Mouse (Mus musculus): ENCODE data around the gene Hhipl2. TPM values are rescaled to one million over a fixed set of nuclear protein-coding genes. Genes with fewer than 3 reads are reported as not detected.
A peak's percentile ranks its signal among the peaks of the same experiment; 100 is the strongest.
"Not testable (repeated sequence)": the region's sequence is repeated elsewhere in the genome, so short reads cannot be mapped to it uniquely, and the experiment has no call there.

Hhipl2 gene
- polyA plus RNA-seq (2016; fragmentation: Nextera tagmentation; extraction: Ambion mirVana): 0.11 and 0.69 TPM in 2 replicates

DNA sequence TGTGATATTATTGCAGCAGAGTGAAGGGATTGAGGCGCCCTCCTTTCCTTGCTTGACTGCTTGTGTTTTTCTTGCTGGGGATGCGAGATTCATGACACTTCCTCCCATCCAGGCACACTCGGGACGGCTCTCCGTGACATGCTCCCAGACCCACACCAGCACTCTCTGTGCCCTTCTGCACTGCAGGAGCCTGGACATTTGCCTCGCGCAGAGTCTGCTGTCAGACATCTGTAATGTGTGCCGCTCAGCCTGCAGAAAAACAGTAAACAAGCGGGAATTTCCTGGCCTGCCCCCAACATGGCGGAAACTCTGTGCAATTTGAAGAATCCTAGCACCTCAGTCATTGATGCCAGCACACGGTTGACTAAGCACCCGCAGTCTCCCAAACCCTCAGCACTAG, at the start of gene Hhipl2:
Hhipl2 (plus strand) TSS at position 343 of the 400 bp plus-strand sequence.
- Histone ChIP-seq H3K9ac (replicated peaks) (no peak within 1 kb of the TSS), H3K36me3 (no peaks in the 10 kb centered on the region), H3K4me2 (replicated peaks) (no peak within 1 kb of the TSS), H3K4me3 (no peak within 1 kb of the TSS), H3K4me1 (no peaks in the 10 kb centered on the region), H3K27me3 (no peaks in the 10 kb centered on the region), H3K27ac (replicated peaks) (no peak within 1 kb of the TSS), H3K9me3 (no peaks in the 10 kb centered on the region)
- whole genome bisulfite sequencing: 87% methylated on average over 12 of the region's 12 CpGs
- ATAC-seq (ENCODE audit: low FRiP score, low read depth): no peak

DNA sequence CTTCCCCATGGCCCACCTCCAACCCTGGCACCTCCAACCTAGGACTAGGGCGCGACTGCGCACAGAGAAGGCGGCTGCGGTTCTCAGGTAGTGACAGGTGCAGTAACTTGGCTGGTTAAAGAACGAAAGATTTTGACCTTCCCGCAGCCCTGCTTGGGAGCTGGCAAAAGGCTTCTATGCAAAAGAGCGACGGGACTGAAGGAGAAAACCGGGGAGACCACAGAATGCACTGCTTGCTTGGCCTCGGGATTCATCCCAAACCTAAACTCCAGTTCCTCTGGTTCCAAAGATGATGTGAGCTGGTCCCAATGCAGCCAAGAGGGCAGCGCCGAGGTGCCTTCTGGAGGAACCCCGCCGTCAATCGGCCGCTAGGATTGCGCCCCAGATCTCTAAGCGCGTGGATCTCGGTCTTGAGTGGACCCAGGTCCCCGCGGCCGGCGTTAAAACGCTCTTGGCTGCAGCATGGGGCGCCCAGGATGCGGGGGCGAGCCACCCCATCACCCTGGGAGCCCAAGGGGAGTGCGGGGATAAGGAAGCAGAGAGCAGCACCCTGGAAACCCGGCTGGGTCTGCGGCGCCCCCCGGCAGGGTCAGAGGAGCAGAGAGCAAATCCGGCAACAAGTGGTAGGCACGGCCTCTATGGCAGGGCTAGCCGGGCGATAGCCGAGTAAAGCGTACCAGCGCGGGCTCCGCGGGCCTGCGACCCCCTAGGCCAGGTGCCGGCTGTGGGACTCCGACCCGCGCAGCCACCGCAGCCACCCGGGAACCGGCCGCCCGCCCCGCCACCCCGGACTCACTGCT, 49.2 kb upstream of the Hhipl2 start:
- H3K4me3 ChIP-seq: peak overlapping the region; percentile 93
- 2% methylated on average over 55 of the region's 56 CpGs for WGBS
- peak overlapping the region; percentile 69 for H3K27ac ChIP-seq (replicated peaks)
- H3K9ac ChIP-seq (replicated peaks): peak overlapping the region; percentile 89
- H3K4me2 ChIP-seq (replicated peaks): peak overlapping the region; percentile 95
- H3K9me3 ChIP-seq: no peaks in the 10 kb centered on the region
- peaks cover 18% of the 10 kb centered on the region for H3K4me1 ChIP-seq
- no peaks in the 10 kb centered on the region for H3K27me3 ChIP-seq
- ATAC-seq (ENCODE audit: low FRiP score, low read depth): peak; percentile 81
- H3K36me3 ChIP-seq: peaks cover 16% of the 10 kb centered on the region; the same call in 1 of the 2 replicates

DNA sequence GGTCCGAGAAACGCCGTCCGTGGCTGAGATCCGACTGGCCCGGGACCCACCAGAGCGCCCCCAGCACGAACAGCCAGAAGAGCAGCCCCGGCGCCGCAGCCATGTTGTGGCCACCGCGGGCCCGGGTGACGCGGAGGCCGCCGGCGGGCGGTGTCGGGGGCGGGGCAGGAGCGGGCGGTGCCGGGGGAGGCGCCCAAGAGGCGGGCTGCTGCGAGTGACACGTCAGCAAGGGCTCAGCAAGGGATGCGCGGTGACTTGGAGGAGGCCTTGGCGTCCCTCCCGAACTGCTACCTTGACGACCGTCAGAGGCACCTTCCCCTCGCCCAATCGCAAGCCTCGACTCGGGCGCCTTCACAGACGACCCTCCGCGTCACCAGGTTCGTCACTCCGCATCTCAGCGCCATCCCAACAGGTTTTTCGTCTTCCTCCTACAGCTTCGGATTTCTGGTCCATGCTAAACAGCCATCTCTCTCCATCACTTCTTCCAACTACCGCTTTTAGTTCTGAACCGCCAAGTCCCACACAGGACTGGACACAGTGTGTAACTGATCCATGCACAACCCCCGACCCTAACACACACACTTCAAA, 48.5 kb upstream of the Hhipl2 start, which contains the start of gene Mia3:
Mia3 (minus strand) TSS at position 127 of the 588 bp plus-strand sequence.
- peaks cover 9% of the 10 kb centered on the region; the same call in 1 of the 2 replicates for H3K36me3 ChIP-seq
- peaks cover 18% of the 10 kb centered on the region for H3K4me1 ChIP-seq
- peak within 1 kb of the TSS; percentile 89 for H3K9ac ChIP-seq (replicated peaks)
- H3K9me3 ChIP-seq: peaks cover under 1% of the 10 kb centered on the region; the same call in 1 of the 2 replicates
- WGBS: under 1% methylated on average over 46 of the region's 51 CpGs
- peak within 1 kb of the TSS; percentile 69 for H3K27ac ChIP-seq (replicated peaks)
- H3K27me3 ChIP-seq: no peaks in the 10 kb centered on the region
- H3K4me2 ChIP-seq (replicated peaks): peak within 1 kb of the TSS; percentile 95
- H3K4me3 ChIP-seq: peak within 1 kb of the TSS; percentile 93
- peak; percentile 97 for ATAC-seq (ENCODE audit: low FRiP score, low read depth)

DNA sequence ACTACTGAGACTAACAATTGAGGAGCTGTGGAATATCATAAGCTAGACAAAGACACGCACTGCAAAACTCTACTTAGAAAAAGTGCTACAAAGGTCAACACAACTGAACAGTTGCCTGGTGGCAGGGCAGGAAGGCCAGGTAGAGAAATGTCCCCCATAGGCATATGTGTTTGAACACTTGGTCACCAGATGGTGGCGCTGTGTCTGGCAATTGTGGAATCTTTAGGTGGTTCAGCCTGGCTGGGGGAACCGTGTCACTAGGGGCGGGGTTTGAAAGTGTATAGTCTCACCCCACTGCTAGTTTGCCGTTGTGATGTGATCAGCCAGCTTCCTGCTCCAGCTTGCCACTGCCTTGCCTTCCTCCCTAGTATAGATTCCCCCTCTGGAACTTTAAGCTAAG, 43.3 kb upstream of the Hhipl2 start:
- ATAC-seq (ENCODE audit: low FRiP score, low read depth): no peak
- Histone ChIP-seq H3K27ac (replicated peaks) (no peak overlapping the region), H3K4me3 (no peak overlapping the region), H3K4me1 (peaks cover 6% of the 10 kb centered on the region; the same call in 1 of the 2 replicates), H3K27me3 (no peaks in the 10 kb centered on the region; the same call in 1 of the 2 replicates), H3K9ac (replicated peaks) (no peak overlapping the region), H3K9me3 (peaks cover 4% of the 10 kb centered on the region; the same call in 1 of the 2 replicates), H3K36me3 (no peaks in the 10 kb centered on the region), H3K4me2 (replicated peaks) (no peak overlapping the region)
- 74% methylated on average over 5 of the region's 5 CpGs for WGBS

DNA sequence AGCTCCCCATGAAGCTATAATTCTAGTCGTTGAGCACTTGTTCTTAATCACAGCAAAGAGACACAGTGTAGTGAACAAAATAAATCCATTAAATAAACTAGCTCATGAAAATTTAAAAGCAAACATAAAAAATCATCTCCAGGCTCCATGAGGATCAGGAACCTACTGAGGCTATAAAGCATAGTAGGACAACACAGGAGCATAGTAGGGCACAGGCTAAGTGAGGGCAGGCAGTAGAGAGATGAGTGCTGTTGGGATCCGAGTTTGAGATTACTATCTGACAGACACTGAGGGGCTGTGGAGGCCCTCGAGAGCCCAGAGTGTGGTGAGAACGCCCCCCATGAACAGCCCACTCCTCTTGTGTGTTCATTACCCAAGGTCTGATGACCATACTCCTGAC, 41.0 kb upstream of the Hhipl2 start:
- H3K9ac ChIP-seq (replicated peaks): no peak overlapping the region
- no peaks in the 10 kb centered on the region for H3K4me1 ChIP-seq
- peaks cover 5% of the 10 kb centered on the region for H3K27me3 ChIP-seq
- H3K36me3 ChIP-seq: no peaks in the 10 kb centered on the region
- no peak overlapping the region for H3K27ac ChIP-seq (replicated peaks)
- 80% methylated on average over 4 of the region's 4 CpGs for WGBS
- no peak overlapping the region for H3K4me3 ChIP-seq
- no peak for ATAC-seq (ENCODE audit: low FRiP score, low read depth)
- peaks cover 4% of the 10 kb centered on the region; the same call in 1 of the 2 replicates for H3K9me3 ChIP-seq
- no peak overlapping the region for H3K4me2 ChIP-seq (replicated peaks)

DNA sequence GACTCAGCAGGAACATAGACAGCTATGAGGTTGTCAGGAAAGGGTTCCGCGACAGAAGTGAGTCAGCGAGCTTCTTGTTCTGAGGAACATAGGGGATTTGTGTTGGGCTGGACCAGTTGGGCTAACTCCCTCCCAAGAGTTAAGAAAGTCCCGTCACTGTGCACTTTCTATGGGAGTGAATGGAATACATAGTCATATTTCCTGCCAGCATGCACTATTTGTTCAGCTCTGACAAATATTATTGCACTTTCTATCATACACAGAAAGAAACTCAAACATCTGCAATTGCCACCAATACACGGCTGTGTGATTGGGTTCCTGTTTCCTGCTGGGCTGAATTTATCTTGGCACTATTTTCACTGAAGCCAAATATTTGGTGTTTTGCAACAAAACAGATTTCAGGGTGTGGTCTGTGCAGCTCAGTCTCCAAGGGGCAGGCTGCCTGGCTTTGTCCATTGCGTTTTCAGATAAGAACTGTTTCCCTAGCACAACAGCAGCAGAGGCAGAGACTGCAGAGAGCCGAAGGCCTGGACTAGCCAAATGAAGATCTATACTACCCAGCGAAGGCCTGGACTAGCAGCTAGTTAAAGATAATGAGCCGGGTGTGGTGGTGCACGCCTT, 39.6 kb upstream of the Hhipl2 start:
- Histone ChIP-seq H3K9me3 (peaks cover 4% of the 10 kb centered on the region; the same call in 1 of the 2 replicates), H3K27ac (replicated peaks) (no peak overlapping the region), H3K4me2 (replicated peaks) (no peak overlapping the region), H3K9ac (replicated peaks) (no peak overlapping the region), H3K27me3 (peaks cover 19% of the 10 kb centered on the region), H3K4me3 (no peak overlapping the region), H3K4me1 (no peaks in the 10 kb centered on the region), H3K36me3 (no peaks in the 10 kb centered on the region)
- ATAC-seq (ENCODE audit: low FRiP score, low read depth): no peak
- WGBS: 85% methylated on average over 10 of the region's 10 CpGs

DNA sequence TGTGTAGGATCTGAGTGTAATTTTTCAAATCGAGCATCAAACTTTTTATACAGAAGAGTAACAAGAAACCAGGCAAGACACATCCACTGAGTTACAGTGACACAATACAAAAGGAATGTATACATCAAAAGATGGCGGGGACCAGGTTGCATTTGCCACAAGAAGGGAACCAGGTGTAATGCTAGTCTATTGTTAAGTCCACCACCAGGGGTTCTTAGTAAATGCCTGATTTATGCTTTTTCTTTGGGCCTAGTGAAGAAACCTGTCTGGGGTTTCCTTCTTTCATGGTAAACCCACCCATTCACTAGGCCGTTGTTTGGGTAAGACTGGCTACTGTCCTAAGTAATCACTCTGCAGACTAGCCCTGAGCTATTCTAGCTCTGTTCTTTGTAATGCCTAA, 38.6 kb upstream of the Hhipl2 start:
- H3K27me3 ChIP-seq: peaks cover 21% of the 10 kb centered on the region
- 86% methylated on average over 3 of the region's 3 CpGs for WGBS
- not testable (repeated sequence) for H3K27ac ChIP-seq (replicated peaks); H3K4me2 ChIP-seq (replicated peaks); H3K9ac ChIP-seq (replicated peaks); H3K4me3 ChIP-seq; H3K4me1 ChIP-seq; ATAC-seq (ENCODE audit: low FRiP score, low read depth); H3K9me3 ChIP-seq; H3K36me3 ChIP-seq

DNA sequence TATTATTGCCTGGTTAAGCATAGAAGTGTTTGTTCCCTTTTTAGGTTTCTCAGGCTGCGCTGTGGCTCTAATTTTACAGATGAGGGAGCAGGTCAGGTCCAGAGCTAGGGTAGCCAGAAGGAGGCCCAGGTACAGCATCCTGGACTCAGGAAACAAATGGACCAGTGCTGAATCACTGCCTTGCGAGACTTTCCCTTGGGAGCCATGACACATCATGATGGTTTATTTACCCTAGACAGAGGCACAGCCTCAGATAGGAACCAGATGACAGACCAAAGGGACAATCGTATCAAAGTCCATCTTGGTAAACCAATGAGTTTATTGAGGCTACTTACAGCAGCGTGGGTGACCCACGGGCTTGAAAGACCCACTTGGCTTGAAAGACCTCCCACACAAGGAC, 36.2 kb upstream of the Hhipl2 start:
- no peaks in the 10 kb centered on the region for H3K9me3 ChIP-seq
- H3K9ac ChIP-seq (replicated peaks): no peak overlapping the region
- no peaks in the 10 kb centered on the region for H3K36me3 ChIP-seq
- 81% methylated on average over 5 of the region's 5 CpGs for WGBS
- peaks cover 29% of the 10 kb centered on the region for H3K27me3 ChIP-seq
- ATAC-seq (ENCODE audit: low FRiP score, low read depth): no peak
- no peak overlapping the region for H3K4me2 ChIP-seq (replicated peaks)
- no peaks in the 10 kb centered on the region for H3K4me1 ChIP-seq
- H3K27ac ChIP-seq (replicated peaks): no peak overlapping the region
- H3K4me3 ChIP-seq: no peak overlapping the region

DNA sequence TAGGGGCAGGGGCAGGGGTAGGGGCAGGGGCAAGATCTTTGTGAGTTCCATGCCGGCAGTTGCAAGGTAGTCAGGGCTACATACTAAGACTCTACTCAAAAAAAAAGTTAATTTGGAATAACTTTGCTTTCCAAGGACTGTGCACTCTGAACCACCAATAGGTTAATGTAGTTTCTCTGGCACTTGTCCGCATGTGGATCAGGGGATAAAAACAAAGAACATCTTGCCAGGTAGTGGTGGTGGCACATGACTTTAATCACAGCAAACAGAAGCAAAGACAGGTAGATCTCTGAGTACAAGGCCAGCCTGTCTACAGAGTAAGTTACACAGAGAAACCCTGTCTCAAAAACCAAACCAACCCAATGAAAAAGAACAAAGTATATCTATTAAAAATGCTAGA, 35.4 kb upstream of the Hhipl2 start:
- no peaks in the 10 kb centered on the region for H3K9me3 ChIP-seq
- WGBS: 85% methylated on average over 2 of the region's 2 CpGs
- peaks cover 37% of the 10 kb centered on the region for H3K27me3 ChIP-seq
- H3K4me1 ChIP-seq: no peaks in the 10 kb centered on the region
- H3K36me3 ChIP-seq: no peaks in the 10 kb centered on the region
- no peak overlapping the region for H3K4me2 ChIP-seq (replicated peaks)
- H3K27ac ChIP-seq (replicated peaks): no peak overlapping the region
- H3K9ac ChIP-seq (replicated peaks): no peak overlapping the region
- ATAC-seq (ENCODE audit: low FRiP score, low read depth): no peak
- no peak overlapping the region for H3K4me3 ChIP-seq

DNA sequence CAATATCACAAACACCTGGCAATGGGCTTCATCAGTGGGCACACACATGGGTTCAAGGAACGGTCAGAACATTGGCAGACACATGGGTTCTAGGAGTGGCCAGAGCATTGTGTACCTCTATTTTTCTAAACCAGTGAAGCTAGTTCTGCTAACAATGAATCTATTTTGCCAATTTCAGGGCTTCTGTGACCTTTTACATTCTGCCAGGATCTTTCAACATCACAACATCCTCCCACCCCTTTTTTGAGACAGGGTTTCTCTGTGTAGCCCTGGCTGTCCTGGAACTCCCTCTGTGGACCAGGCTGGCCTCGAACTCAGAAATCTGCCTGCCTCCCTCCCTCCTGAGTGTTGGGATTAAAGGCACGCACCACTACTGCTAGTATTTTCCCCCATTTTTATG, 30.6 kb upstream of the Hhipl2 start:
- not testable (repeated sequence) for H3K9me3 ChIP-seq; H3K4me3 ChIP-seq; H3K9ac ChIP-seq (replicated peaks); H3K27ac ChIP-seq (replicated peaks); H3K36me3 ChIP-seq; H3K4me2 ChIP-seq (replicated peaks); ATAC-seq (ENCODE audit: low FRiP score, low read depth)
- 88% methylated on average over 3 of the region's 3 CpGs for WGBS
- peaks cover 30% of the 10 kb centered on the region for H3K27me3 ChIP-seq
- H3K4me1 ChIP-seq: peaks cover 13% of the 10 kb centered on the region

DNA sequence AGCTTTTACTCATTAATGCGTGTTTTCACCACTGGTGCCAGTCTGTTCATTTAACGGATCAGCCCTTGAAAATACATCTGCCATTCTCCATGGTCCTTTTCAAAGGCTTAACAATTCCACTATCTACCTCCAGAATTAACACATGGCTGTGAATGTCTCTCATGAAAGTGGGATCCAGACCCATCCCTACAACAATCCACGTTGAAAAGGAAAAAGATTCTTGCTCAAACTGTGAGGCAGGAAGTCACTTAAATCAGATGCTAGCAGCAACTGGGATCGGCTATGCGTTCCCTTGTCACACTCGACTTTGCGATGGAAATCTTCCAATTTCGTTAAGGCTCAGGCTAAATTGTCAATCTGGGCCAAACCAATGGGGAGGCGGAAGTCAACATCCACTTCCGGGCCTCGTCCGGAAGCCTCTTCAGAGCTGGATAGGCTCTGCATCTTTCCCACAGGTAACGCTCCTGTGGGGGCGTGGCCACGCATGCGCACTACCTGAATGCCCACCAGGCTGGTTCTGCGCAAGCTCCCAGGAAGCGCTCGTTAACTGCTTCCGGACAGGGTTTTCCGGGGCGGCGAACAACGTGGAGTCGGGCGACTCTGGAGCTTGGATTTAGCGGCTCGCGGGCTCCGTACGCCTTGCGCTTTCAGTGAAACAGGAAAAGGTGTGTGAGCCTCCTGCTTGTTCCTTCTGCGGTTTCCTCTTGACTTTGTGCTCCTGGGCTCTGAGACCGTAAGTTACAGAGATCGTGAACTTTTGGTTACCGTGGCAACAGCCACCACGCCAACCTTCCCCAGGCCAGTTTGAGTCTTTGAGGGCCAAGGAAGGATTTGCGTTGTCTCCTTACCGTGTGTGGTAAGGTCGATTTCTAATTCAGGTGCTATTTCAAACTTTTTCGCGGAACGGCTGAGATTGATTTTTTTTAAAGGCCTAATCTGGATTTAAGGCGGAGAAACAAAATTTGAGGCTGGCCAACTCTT, 29.3 kb upstream of the Hhipl2 start, which contains the start of gene Taf1a:
Taf1a (plus strand) TSS at position 556 of the 981 bp plus-strand sequence.
- H3K27me3 ChIP-seq: peaks cover 18% of the 10 kb centered on the region
- H3K4me1 ChIP-seq: peaks cover 13% of the 10 kb centered on the region
- ATAC-seq (ENCODE audit: low FRiP score, low read depth): peak; percentile 99
- 7% methylated on average over 44 of the region's 44 CpGs for WGBS
- no peak within 1 kb of the TSS; the same call in 1 of the 2 replicates for H3K27ac ChIP-seq (replicated peaks)
- H3K9me3 ChIP-seq: no peaks in the 10 kb centered on the region
- peak within 1 kb of the TSS; percentile 57 for H3K9ac ChIP-seq (replicated peaks)
- peak within 1 kb of the TSS; percentile 78 for H3K4me2 ChIP-seq (replicated peaks)
- H3K4me3 ChIP-seq: peak within 1 kb of the TSS; percentile 73
- 0 out of 2 replicates have a peak, but pooled peaks cover 5% of the 10 kb centered on the region for H3K36me3 ChIP-seq
